39 mouse cellular contexts compared by ENCODE assay signal in genomic region chr14:75494926-75495325, GRCm38 (mm10). TPM values are rescaled to one million over a fixed set of nuclear protein-coding genes. Genes with fewer than 3 reads are reported as not detected.
A peak's percentile ranks its signal among the peaks of the same experiment; 100 is the strongest.
DNase-seq lines count a peak whose midpoint lies in the region; ATAC-seq lines count a peak whose summit lies in the region.
"Had no signal": no experiment of that assay in that cellular context is flagged by ENCODE, and none has a peak within 500 bp of the region (broad histone marks: within the 10 kb centered on the region; RNA-seq: fewer than 3 reads in every experiment).

No protein-coding gene starts in this region.

- WGBS in hindbrain, embryonic 10.5 days: 23% methylated on average over 6 of the region's 6 CpGs
- 31% methylated on average over 6 of the region's 6 CpGs for WGBS in hindbrain, embryonic 12.5 days
- 20% methylated on average over 6 of the region's 6 CpGs for WGBS in neural tube, embryonic 15.5 days
- WGBS in embryonic facial prominence, embryonic 10.5 days: 38% methylated on average over 6 of the region's 6 CpGs
- WGBS in neural tube, embryonic 11.5 days: 16% methylated on average over 6 of the region's 6 CpGs

- peaks cover 29% of the 10 kb centered on the region for H3K27me3 ChIP-seq in hindbrain, embryonic 10.5 days (ENCODE audit: insufficient read depth, poor library complexity, severe bottlenecking)
- H3K27me3 ChIP-seq in hindbrain, embryonic 12.5 days: 0 out of 2 replicates have a peak, but pooled peaks cover 4% of the 10 kb centered on the region
- no peaks in the 10 kb centered on the region for H3K27me3 ChIP-seq in neural tube, embryonic 15.5 days (replicated peaks)
- peaks cover 21% of the 10 kb centered on the region for H3K27me3 ChIP-seq in embryonic facial prominence, embryonic 10.5 days (replicated peaks; ENCODE audit: low read depth, poor library complexity, severe bottlenecking)
- H3K27me3 ChIP-seq in neural tube, embryonic 11.5 days (ENCODE audit: control insufficient read depth, insufficient read depth, low read length): no peaks in the 10 kb centered on the region
- H3K27me3 ChIP-seq: CH12.LX; embryonic facial prominence, embryonic 12.5 days; forebrain, embryonic 15.5 days; limb, embryonic 13.5 days; liver, embryonic 12.5 days; midbrain, embryonic 15.5 days; neural tube, embryonic 13.5 days had no signal

- H3K9me3 ChIP-seq in hindbrain, embryonic 10.5 days: no peaks in the 10 kb centered on the region
- no peaks in the 10 kb centered on the region for H3K9me3 ChIP-seq in hindbrain, embryonic 12.5 days (replicated peaks)
- no peaks in the 10 kb centered on the region for H3K9me3 ChIP-seq in neural tube, embryonic 15.5 days (replicated peaks)
- H3K9me3 ChIP-seq in embryonic facial prominence, embryonic 10.5 days: no peaks in the 10 kb centered on the region
- H3K9me3 ChIP-seq in neural tube, embryonic 11.5 days (ENCODE audit: control insufficient read depth, low read length): no peaks in the 10 kb centered on the region
- H3K9me3 ChIP-seq: embryonic facial prominence, embryonic 12.5 days; forebrain, embryonic 10.5 days; forebrain, embryonic 15.5 days; limb, embryonic 13.5 days; liver, embryonic 12.5 days; midbrain, embryonic 15.5 days; neural tube, embryonic 13.5 days had no signal

- DNase-seq in hindbrain, embryonic 10.5 days (ENCODE audit: low spot score): peak; percentile 60
- DNase-seq in neural tube, embryonic 10.5 days (ENCODE audit: extremely low spot score, low spot score): peak; percentile 42
- peak; percentile 27 for DNase-seq in embryonic facial prominence, embryonic 10.5 days (ENCODE audit: low spot score)
- peak; percentile 23 for DNase-seq in neural tube, embryonic 11.5 days (ENCODE audit: low spot score)
- DNase-seq in right cerebral cortex, postnatal 4 days: no peak
- DNase-seq: adrenal gland, adult 2 months; adrenal gland, postnatal 36 days; cerebellum, adult 9-10 months; cerebellum, postnatal 36 days; gastrocnemius, adult 2 months; gastrocnemius, postnatal 36 days; heart, adult 2 months; heart, postnatal 4 days; kidney, adult 8-10 months; kidney, postnatal 14 days; liver, postnatal 0 days; lung, postnatal 36 days; thymus, postnatal 4 days had no signal

- no peak overlapping the region for H3K4me3 ChIP-seq in hindbrain, embryonic 10.5 days
- H3K4me3 ChIP-seq in hindbrain, embryonic 12.5 days: no peak overlapping the region
- no peak overlapping the region for H3K4me3 ChIP-seq in neural tube, embryonic 15.5 days (replicated peaks)
- no peak overlapping the region for H3K4me3 ChIP-seq in embryonic facial prominence, embryonic 10.5 days
- no peak overlapping the region for H3K4me3 ChIP-seq in neural tube, embryonic 11.5 days (ENCODE audit: low read depth, low read length)
- H3K4me3 ChIP-seq: embryonic facial prominence, embryonic 12.5 days; forebrain, embryonic 10.5 days; forebrain, embryonic 15.5 days; gastrocnemius, adult 2 months; heart, adult 2 months; heart, embryonic 12.5 days; limb, embryonic 13.5 days; liver, embryonic 12.5 days; midbrain, embryonic 15.5 days; neural tube, embryonic 13.5 days had no signal

- no peak overlapping the region for H3K4me2 ChIP-seq in hindbrain, embryonic 12.5 days (replicated peaks)
- no peak overlapping the region for H3K4me2 ChIP-seq in neural tube, embryonic 15.5 days
- H3K4me2 ChIP-seq in neural tube, embryonic 11.5 days (ENCODE audit: low read depth): no peak overlapping the region
- H3K4me2 ChIP-seq: embryonic facial prominence, embryonic 12.5 days; forebrain, embryonic 15.5 days; heart, embryonic 12.5 days; limb, embryonic 13.5 days; liver, embryonic 12.5 days; midbrain, embryonic 15.5 days; neural tube, embryonic 13.5 days had no signal

- no peak for ATAC-seq in hindbrain, embryonic 12.5 days (ENCODE audit: low FRiP score)
- ATAC-seq in neural tube, embryonic 15.5 days (ENCODE audit: low FRiP score): no peak
- ATAC-seq in neural tube, embryonic 11.5 days (ENCODE audit: insufficient read depth, low FRiP score, low TSS enrichment): 0 out of 2 replicates have a peak, but pooled peaks have one; percentile 27
- ATAC-seq in erythroblast, adult 5-6 weeks (replicated peaks; ENCODE audit: low FRiP score, poor library complexity, severe bottlenecking): no peak
- ATAC-seq: activated CD4-positive, CD25-positive, alpha-beta regulatory T cell, adult 4 months; forebrain, embryonic 15.5 days; hindbrain, embryonic 16.5 days; intestine, embryonic 16.5 days; liver, embryonic 12.5 days; liver, postnatal 0 days; midbrain, embryonic 15.5 days had no signal

- H3K9ac ChIP-seq in hindbrain, embryonic 12.5 days: no peak overlapping the region
- no peak overlapping the region for H3K9ac ChIP-seq in neural tube, embryonic 15.5 days (replicated peaks)
- no peak overlapping the region for H3K9ac ChIP-seq in neural tube, embryonic 11.5 days (ENCODE audit: low read length)
- H3K9ac ChIP-seq: embryonic facial prominence, embryonic 12.5 days; forebrain, embryonic 15.5 days; heart, embryonic 12.5 days; limb, embryonic 13.5 days; liver, embryonic 12.5 days; liver, postnatal 0 days; midbrain, embryonic 15.5 days; neural tube, embryonic 13.5 days had no signal

- peaks cover 34% of the 10 kb centered on the region for H3K4me1 ChIP-seq in hindbrain, embryonic 10.5 days (replicated peaks)
- H3K4me1 ChIP-seq in hindbrain, embryonic 12.5 days: no peaks in the 10 kb centered on the region; the same call in 1 of the 2 replicates
- H3K4me1 ChIP-seq in neural tube, embryonic 15.5 days: peaks cover 11% of the 10 kb centered on the region
- H3K4me1 ChIP-seq in embryonic facial prominence, embryonic 10.5 days: peaks cover 11% of the 10 kb centered on the region
- peaks cover 8% of the 10 kb centered on the region; the same call in 1 of the 2 replicates for H3K4me1 ChIP-seq in neural tube, embryonic 11.5 days (ENCODE audit: control insufficient read depth, insufficient read depth, low read length)
- H3K4me1 ChIP-seq: embryonic facial prominence, embryonic 12.5 days; limb, embryonic 13.5 days; liver, embryonic 12.5 days; midbrain, embryonic 15.5 days had no signal

- peak overlapping the region; percentile 54 for H3K27ac ChIP-seq in hindbrain, embryonic 10.5 days
- no peak overlapping the region for H3K27ac ChIP-seq in hindbrain, embryonic 12.5 days
- H3K27ac ChIP-seq in neural tube, embryonic 15.5 days (replicated peaks): no peak overlapping the region
- no peak overlapping the region for H3K27ac ChIP-seq in embryonic facial prominence, embryonic 10.5 days (replicated peaks)
- peak overlapping the region; percentile 60; the same call in 1 of the 2 replicates for H3K27ac ChIP-seq in neural tube, embryonic 11.5 days (ENCODE audit: low read depth, low read length)
- H3K27ac ChIP-seq: embryonic facial prominence, embryonic 12.5 days; forebrain, embryonic 10.5 days; forebrain, embryonic 15.5 days; gastrocnemius, adult 2 months; heart, adult 2 months; limb, embryonic 13.5 days; liver, embryonic 12.5 days; midbrain, embryonic 15.5 days; neural tube, embryonic 13.5 days had no signal

- no peaks in the 10 kb centered on the region for H3K36me3 ChIP-seq in hindbrain, embryonic 10.5 days
- no peaks in the 10 kb centered on the region for H3K36me3 ChIP-seq in hindbrain, embryonic 12.5 days
- no peaks in the 10 kb centered on the region for H3K36me3 ChIP-seq in neural tube, embryonic 15.5 days
- H3K36me3 ChIP-seq in embryonic facial prominence, embryonic 10.5 days (replicated peaks): no peaks in the 10 kb centered on the region
- no peaks in the 10 kb centered on the region for H3K36me3 ChIP-seq in neural tube, embryonic 11.5 days (ENCODE audit: control insufficient read depth, insufficient read depth, low read length)
- H3K36me3 ChIP-seq: embryonic facial prominence, embryonic 12.5 days; forebrain, embryonic 10.5 days; heart, embryonic 12.5 days; limb, embryonic 13.5 days; liver, embryonic 12.5 days; midbrain, embryonic 15.5 days; neural tube, embryonic 13.5 days had no signal

RNA-seq across cellular contexts. Expression of gene Siah3, which starts 39.1 kb away (rescaled TPM):
- polyA plus RNA-seq in hindbrain, embryonic 10.5 days (2016; fragmentation: Nextera tagmentation; extraction: Ambion mirVana): 0.34 and 1.2 TPM in 2 replicates
- polyA plus RNA-seq in hindbrain, embryonic 12.5 days (2016; fragmentation: Nextera tagmentation; extraction: Ambion mirVana): 1.9 and 2.1 TPM in 2 replicates
- 5.1 and 6.0 TPM in 2 replicates for polyA plus RNA-seq in neural tube, embryonic 15.5 days (2015; fragmentation: Nextera tagmentation; extraction: Ambion mirVana)
- polyA plus RNA-seq in embryonic facial prominence, embryonic 10.5 days (2016; fragmentation: Nextera tagmentation; extraction: Ambion mirVana): 0.06 and 0.15 TPM in 2 replicates
- 4.7 and 6.3 TPM in 2 replicates for polyA plus RNA-seq in neural tube, embryonic 11.5 days (2014; fragmentation: Nextera tagmentation; extraction: Ambion mirVana)
- not detected in 2 replicates for total RNA-seq in erythroblast, adult 5-6 weeks (2015; ENCODE audit: low replicate concordance)
- not detected in 2 replicates for total RNA-seq in erythroblast, adult 5-6 weeks (2017; ENCODE audit: low replicate concordance)
- total RNA-seq: CH12.LX; ES-E14; gastrocnemius, adult 2 months; gastrocnemius, postnatal 36 days; heart, adult 2 months; megakaryocyte, adult 5-6 weeks had no signal
- polyA plus RNA-seq: C2C12; heart, embryonic 12.5 days; heart, postnatal 0 days; lung, embryonic 16.5 days; thymus, postnatal 0 days had no signal

Comparison
In these comparisons a context has a peak if more than half of its experiments do, and no peak if none do; other contexts are left out.
1. H3K27ac ChIP-seq: peak in hindbrain, embryonic 10.5 days (single experiment) and neural tube, embryonic 11.5 days (single experiment); none in hindbrain, embryonic 12.5 days (single experiment), neural tube, embryonic 15.5 days (single experiment) and embryonic facial prominence, embryonic 10.5 days (single experiment).